Mouse (Mus musculus) telencephalon, adult 2 months (tissue): Measurements from ENCODE around the gene Unkl.

Experiments
- DNase-seq: peaks from one replicate; pipeline ENCODE4 v3.0.0-alpha.2; 2011; ENCODE audit warnings: low read depth, low spot score

Gene Unkl

DNA sequence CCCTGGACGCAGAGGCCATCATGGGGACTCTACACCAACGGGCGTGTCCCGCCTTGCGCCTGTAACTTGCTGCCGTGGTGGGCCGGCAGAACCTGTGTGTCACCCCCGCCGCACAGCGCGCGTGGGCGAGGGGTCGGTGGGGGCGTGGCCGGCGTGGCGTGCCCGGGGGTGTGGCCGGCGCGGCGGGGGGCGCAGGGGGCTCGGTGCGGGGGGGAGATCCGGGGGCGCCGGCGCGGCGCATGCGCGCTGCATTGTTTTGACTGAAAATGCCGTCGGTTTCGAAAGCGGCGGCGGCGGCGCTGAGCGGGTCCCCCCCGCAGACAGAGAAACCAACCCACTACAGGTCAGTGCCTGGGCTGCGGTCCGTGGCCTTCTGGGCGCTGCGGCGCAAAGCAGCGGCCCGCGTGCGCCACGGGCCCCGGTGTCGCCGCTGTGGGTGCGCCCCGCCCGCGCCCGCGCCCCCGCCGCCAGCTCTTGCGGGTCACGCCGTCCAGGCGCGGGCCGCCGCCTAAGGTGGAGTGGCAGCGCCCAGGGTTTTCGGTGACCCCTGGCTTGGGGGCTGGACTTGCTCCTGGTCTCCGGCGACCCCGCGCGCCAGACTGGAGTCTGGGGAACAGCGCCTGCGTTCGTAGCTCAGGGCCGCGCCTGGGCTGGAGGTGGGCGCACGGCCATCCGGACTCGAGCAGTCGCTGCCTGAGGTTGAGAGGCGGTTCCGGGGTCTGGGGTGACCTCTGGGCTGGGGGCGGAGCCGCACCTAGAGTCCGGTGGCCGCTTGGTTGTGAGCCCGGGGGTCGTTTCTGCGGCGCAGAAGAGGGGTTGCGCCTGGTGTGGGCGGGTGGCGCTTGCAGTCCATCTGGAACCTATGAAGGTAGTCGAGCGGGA, at the start of gene Unkl:
Gene Unkl, plus strand, starts transcription at position 248 of the 882 bp plus-strand sequence.
- DNase-seq: no peak

DNA sequence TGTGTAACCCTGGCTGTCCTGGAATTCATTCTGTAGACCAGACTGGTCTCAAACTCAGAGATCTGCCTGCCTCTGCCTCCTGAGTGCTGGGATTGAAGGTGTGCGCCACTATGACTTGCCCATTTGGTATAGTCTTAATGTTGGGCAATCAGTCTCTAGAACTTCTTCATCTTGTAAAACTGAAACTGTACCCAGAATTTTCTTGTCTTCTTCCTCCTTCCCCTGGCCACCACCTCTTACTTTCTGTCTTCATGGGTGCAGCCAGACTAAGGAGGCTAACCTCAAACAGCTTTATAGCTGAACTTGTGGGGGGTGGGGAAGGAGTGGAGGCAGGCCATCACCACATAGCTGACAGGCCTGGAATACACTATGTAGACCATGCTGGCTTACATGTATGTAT, 49.4 kb upstream of the Unkl start:
- DNase-seq: no peak

DNA sequence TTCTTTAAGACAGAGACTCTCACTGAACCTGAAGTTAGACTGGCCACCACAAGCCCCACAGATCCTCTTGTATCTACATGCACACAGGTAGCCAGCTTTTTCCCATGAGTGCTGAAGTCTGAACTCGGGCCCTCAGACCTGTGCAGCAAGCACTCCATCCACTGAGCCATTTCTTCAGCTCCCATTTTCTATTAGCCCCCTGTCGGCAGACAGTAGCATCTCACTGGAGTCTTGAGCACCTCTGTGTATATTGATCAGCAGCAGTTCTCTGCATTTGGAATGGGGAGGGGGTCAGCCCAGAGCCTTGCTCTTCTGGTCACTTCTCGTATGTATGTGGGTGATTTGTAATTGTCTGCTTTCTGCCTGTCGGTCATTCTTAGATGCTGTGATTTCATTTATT, 48.2 kb upstream of the Unkl start:
- DNase-seq: no peak

DNA sequence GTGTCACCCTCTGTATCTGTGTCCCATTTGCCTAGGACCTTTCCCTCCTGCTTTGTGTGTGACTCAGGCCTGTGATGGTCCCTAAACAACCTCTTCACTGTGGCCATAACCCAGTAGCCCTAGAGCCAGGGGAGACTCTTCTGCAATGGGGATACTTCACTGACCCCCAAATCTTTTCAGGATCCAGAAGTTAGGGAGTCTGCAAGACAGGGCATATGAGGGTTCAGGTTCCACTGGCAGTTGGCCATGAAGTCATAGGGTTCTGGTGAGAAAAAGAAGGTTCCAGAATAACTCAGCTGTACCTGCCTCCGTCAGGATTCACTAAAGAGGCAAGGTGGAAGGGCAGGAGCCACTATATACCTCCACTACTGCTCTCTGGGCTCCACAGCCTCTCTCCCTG, 26.0 kb upstream of the Unkl start, which contains the start of gene Ccdc154:
Gene Ccdc154, plus strand, starts transcription at position 301 of the 400 bp plus-strand sequence.
- no peak for DNase-seq

DNA sequence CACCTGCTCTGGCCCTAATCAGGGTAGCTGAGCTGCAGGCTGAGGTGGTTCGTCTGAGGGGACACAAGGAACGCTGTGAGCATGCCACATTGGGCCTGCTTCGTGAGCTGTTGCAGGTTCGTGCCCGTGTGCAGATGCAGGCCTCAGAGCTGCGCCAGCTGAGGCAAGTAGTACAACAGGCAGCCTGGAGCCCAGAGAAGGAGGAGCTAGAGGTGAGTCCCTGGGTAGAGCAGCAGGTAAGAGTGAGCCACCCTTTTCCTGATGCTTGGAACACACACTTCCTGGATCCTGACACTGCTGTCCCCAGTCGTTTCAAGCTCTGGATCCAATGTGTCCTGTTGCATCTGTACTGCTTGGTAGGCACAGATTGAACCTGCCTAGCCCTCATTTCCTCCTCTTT, 24.8 kb upstream of the Unkl start:
- DNase-seq: no peak

DNA sequence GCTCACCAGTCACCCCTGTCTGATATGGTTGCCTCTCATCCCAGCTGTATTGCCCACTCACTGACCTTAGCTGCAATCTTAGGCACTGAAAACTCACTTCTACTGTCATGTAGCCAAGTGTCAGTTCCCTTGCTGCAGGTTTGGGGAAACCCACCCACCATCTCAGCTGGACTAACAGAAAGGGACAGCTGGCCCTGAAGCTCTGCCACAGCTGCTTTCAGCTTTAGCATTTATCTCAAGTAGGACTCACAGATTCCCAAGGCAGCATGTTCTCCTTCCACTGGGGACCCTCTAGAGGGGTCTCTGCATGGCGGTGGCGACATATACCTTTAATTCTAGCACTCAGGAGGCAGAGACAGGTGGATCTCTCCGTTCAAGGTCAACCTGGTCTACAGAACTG, 23.4 kb upstream of the Unkl start:
- DNase-seq: no peak

DNA sequence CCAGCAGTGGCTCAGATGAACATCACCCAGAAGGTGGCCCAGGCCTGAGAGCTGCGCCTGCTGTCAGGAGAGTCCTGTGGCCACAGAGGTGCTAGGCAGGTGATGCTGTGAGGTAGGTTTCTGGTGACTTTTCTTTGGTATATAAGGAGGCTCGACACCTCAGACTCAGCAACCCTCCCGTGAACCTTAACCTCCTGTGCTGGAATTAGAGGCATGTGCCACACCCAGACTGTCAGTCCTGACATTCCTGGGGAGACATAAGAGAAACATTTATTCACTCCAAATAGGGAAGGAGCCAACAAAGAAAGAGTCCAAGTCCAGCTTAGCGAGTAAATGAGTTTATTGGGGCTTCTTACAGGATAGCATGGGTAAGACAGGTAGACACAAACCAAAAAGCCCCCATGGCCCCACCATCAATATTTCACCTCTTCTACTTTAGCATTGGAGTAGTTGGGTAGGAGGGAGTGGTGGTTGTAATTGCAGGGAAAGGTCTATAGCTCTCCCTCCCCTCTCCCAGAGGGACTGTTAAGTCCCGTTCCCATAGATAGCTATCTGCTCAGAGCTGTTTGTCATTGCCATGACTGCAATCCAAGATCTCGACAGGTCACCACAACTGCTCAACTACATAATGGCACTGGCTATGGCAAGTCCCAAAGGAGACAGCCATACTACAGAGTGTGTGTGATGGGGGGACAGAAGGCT, 22.1 kb upstream of the Unkl start:
- DNase-seq: no peak

DNA sequence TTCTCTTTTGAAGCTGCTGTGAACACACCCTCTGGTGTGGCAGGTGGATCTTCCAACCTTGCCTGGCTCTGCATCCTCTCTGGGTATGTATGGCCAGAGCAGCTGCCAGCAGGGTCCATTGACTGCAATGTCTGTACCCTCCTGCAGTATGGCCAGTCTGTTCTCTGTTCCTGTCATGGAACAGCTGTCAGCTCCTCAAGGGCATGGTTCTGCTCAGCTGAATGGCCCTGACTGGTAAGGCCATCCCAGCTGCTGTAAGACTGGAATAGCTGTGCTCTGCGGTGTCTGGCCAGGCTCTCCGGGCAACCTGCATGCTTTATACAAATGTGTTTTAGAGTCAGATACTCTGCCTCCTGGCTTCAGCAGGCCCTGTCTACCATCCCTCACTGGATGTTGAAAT, 18.5 kb upstream of the Unkl start:
- DNase-seq: no peak

DNA sequence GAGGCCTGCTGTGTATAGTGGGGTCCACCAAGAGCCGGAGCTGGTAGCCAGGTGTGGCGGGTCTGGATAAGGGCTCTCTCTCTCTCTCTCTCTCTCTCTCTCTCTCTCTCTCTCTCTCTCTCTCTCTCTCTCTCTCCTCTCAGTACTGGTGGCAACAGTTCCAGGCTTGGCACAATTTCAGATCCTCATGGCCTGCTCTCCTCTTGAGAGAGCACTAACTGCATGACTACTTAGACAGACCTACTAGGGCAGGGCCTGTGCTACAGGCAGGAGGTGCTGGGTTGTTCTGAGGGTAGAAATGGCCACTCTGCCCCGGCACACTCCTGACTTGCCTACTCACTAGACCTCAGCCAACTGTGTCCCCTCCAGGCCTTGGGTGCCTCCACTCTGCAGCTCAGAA, 15.6 kb upstream of the Unkl start:
- no peak for DNase-seq

DNA sequence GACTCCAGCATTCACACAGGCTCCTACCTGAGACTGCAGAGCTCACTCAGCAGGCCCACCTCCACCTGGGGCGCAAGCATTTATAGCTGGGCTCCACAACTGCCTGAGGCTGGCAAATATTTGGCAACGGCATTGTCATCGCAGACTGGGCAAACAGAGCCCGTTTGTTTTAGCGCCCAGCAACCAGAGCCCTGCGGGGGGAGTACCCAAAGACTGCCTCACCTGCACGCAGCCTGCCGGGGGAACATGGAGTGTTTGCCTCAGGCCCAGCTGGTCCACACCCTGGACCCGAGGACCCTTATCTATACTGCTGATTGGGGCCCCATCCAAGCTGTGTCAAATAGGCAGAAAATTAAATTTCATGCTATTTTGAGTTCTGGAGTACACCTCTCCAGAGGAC, 12.8 kb upstream of the Unkl start, which contains the start of gene Gm38655:
Gene Gm38655, minus strand, starts transcription at position 61 of the 400 bp plus-strand sequence.
- no peak for DNase-seq

DNA sequence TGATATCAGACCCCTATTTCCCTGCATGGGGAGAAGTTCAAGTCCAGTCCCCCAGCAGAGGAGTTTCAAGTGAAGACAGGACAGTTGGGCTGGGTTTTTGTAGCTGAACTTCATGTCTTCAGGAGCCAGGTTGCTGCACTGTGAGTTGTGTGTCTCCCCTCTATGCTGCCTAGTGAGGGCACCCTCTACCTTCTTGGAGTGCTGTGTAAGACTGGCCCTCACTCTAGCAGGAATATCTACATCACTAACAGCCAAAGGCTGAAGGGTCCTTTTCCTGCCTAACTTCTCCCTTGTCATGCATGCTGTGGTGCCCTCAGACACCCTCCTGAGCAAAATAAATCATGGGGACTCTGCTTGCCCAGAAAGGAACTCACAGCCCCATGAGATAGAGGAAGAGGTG, 5.0 kb upstream of the Unkl start:
- DNase-seq: no peak

DNA sequence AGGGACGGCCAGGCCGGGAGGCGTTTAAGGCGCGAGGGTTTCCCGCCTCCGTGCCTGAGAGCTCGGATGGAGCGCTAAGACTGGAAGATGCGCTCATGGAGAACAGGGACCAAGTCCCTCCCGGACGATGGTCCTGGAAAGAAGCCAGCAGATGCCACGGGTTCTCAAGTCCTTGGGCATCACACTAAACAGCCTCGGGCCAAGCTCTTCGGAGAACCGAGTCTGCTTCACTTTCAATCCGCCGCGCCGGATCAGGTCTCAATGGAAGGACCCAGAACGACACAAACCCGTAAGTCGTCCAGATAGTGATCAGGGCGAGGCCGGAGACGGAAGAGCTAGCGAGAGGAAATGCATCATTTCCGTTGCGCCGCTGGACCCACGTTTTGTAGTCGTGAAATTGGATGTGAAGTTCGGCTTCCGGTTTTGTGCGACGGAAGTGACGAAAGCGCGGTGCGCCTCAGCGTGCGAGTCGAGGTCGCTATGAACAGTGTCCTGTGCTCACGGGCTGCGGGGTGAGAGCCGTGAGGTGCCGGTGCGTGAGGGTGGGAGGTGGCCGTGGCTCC, 4.0 kb upstream of the Unkl start, which contains the start of gene BC003965:
Gene BC003965, plus strand, starts transcription at position 426 of the 563 bp plus-strand sequence.
- DNase-seq: peak; percentile 99

DNA sequence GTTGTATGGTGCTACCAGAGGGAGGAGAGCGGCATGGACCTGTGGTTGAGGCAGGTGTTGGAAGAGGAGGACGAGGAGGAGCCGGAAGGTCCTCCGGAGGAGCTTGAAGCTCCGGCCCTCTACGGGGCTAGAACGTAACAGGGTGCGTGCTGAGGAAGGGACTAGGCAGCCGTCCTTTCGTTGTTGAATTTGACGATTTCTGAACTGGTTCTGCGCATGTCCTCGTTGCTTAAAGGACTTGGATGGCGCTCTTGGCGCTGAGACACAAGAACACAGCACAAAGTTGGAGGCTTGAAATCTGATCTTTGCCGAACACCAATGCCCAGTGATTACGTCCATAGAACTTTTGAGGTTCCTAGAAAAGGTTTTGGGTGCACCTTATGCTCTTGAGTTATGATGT, 3.2 kb upstream of the Unkl start:
- no peak for DNase-seq

DNA sequence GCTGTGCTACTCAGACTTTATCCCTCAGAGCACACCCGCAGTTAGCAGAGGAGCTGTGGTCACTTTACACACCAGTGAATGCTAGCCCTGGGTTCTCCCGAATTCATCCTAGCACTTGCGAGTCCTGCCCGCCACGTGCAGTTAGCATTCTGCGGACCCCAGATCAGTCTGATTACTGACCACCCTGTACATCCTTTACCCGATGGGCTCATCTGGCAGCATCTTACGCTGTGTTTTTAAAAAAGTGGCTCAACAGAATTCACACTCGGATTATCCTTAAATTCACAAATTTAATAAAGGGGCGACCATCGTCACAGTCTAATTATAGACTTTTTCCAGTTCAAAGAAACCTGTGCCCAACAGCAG, 430 bp upstream of the Unkl start:
- no peak for DNase-seq

DNA sequence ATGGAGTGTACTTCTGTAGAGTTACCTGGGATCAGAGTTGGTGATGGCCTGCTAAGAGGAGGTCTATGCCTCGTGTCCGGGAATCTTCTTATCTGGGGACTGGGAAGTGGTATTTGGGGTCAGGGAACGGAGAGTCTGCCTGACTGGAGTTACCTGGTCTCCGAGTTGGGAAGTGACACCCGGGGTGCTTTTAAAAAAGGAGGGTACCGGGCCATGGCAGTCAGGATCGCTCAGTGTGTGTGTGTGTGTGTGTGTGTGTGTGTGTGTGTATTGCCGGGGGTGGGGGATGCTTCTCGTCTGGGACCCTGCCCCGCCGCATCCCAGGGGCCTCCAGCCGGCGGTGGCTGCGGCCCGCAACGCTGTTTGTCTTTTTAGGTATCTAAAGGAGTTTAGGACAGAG, 894 bp downstream of the Unkl start:
- no peak for DNase-seq

DNA sequence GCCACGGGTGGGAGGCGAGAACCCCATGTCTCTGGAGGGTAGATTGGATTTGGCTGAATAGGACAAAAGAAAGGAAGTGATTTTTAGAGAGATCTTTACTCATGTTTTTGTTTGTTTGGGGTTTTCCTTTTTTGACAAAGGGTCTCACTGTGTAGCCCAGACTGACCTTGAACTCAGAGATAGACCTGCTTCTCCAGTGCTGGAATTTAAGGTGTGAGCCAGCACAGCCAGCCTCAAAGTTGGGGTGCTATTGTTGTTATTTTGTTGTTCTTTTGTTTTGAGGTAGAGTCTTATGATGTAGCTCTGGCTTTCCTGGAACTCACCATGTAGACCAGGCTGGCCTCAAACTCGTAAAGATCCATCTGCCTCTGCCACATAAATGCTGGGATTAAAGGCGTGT, 14.2 kb downstream of the Unkl start:
- DNase-seq: no peak

DNA sequence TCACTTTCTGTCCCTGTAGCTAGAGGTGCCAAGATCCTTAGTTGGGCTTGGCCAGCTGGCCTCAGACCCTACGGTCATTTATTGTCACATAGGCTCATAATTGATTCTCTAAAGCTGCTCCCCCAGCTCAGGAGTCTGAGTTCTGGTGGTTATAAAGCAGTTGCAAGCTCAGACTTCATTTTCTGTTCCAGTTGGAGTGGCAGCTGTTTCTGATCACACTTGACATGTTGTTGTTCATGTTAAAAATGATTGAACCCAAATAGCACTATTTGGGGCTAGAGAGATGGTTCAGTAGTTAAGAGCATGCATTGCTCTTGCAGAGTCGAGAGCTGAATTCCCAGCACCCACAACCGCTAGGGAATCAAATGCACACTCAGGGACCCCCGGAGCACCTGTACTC, 21.8 kb downstream of the Unkl start:
- no peak for DNase-seq

DNA sequence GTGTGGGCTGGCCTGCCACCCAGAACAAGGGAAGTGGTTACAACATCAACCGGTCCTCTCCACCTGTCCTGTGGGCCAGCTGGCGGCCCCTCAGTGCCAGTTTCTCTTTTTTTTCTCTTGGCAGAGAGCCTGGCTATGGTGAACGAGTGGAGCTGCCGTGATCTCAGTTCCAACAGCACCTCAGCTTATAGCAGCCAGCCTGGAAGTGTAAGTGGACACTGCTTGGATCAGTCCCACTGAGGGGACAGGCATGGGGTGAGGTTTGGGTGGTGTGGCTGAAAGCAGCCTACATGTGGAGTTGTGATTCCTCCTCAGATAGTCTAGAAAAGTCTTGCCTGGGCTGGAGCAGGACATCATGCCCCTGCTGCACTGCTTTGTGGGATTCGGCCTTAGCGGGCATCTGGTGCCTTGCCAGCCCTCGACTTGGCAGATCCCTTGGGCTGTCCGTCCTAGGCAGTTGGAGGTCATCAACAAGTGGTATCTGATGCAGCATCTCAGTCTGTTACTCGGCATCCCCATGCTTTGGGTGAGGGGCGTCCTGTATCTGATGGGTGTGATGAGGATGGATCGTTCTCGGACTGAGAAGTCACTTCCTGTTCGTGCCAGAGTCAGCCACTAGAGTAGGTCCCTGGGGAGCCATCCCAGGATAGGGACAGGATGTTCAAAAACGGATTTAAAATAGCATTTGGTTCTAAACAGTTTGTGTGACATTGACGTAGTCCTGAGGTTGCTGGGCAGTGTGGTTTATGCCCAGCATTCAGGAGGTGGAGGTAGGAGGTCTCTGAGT, 22.7 kb downstream of the Unkl start:
- no peak for DNase-seq

DNA sequence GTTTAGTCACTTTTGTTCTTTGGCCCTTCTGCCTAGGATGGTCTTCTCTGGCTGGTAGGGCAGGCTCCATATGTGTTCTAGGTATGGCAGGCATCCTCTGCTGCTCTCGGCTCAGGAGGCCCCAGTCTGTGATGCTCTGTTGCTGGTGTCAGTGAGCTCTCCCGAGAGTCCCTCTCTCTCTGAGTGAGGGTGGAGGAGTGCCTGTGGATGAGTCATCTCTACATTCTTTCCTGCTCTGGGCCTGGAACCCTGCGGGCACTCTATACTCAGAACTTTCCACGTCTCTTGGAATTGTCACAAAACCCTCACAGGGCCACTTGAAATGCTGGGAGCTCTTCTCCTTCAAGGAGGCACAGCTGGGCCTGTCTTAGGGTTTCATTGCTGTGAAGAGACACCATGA, 23.5 kb downstream of the Unkl start:
- DNase-seq: no peak

DNA sequence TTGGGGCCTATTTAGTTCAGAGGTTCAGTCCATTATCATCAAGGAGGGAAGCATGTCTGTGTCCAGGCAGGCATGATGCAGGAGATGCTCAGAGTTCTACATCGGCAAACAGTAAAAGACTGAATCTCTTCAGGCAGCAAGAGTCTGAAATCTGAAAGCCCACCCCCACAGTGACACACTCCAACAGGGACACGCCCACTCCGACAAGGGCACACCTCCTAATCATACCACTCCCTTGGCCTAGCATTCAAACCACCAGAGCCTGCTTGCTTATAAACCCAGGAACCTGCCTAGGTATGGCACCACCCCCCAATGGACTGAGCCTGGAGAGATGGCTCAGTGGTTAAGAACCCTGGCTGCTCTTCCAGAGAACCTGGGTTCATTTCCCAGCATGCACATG, 27.2 kb downstream of the Unkl start:
- no peak for DNase-seq

DNA sequence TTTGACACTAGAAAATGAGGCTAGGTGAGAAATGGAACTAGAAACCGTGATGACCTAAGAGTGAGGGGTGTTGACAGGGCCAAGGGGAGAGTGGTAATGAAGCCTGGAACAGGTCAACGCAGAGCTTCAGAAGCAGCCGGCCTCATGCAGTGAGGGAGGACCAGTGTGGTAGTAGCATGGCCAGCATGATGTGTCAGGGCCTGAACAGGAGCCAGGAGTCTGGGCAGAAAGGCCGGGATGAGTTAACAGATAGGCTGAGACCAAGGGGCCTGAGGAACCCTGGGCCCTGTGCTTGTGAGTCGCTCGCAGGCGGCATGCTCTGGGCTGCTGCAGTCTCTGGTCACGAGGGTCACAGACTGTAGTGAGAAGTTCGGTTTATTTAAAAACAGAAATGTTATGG, 30.8 kb downstream of the Unkl start:
- DNase-seq: no peak
